Mouse (Mus musculus): Measurements from ENCODE around the gene Shkbp1. TPM values are rescaled to one million over a fixed set of nuclear protein-coding genes. Genes with fewer than 3 reads are reported as not detected.
A peak's percentile ranks its signal among the peaks of the same experiment; 100 is the strongest.

Shkbp1 gene
- polyA plus RNA-seq, 1 experiment from 2014 or later = 24.7 TPM

- ChIA-PET POLR2A (interaction anchor here (0.6 to 1.2 kb wide), 2 partner anchors 9 to 43 kb away, joined by 3 read pairs; no protein-coding TSS in a partner anchor), CTCF (interaction anchor here (1.0 to 2.6 kb wide), 5 partner anchors 8 to 193 kb away, joined by 3 to 10 read pairs (median 5); no protein-coding TSS in a partner anchor)
- DNase-seq (ENCODE audit: low read depth, low spot score) = no peak
- peaks cover 20% of the 10 kb centered on the region for H3K27me3 ChIP-seq
- TF ChIP-seq CTCF (IDR thresholded peaks at IDR 0.05) = no peak
- ATAC-seq = no peak
- in situ Hi-C loops (cut with MboI; ENCODE audit: low pct_unique_long_range_greater_than_20kb) = no loop called here
These were observed 22.4 kb downstream of the Shkbp1 start for GRCm38 (mm10) chr7:27333316-27333941.

GRCm38 (mm10) chr7:27332353-27333199, 23.2 kb downstream of the Shkbp1 start:
- no peak for DNase-seq (ENCODE audit: low read depth, low spot score)
- in situ Hi-C loops (cut with MboI; ENCODE audit: low pct_unique_long_range_greater_than_20kb) = no loop called here
- POLR2A ChIA-PET = interaction anchor here (0.6 to 1.2 kb wide), 2 partner anchors 10 to 43 kb away, joined by 3 read pairs; no protein-coding TSS in a partner anchor
- ATAC-seq = peak; percentile 37
- CTCF ChIA-PET = interaction anchor here (0.6 to 3.3 kb wide), 11 partner anchors 9 to 193 kb away, joined by 3 to 17 read pairs (median 5); partner anchors contain the start of gene Shkbp1
- no peak for TF ChIP-seq CTCF (IDR thresholded peaks at IDR 0.05)
- peaks cover 14% of the 10 kb centered on the region for H3K27me3 ChIP-seq

GRCm38 (mm10) chr7:27331854-27332253, 24.0 kb downstream of the Shkbp1 start:
- ATAC-seq (no peak), DNase-seq (ENCODE audit: low read depth, low spot score) (no peak)

GRCm38 (mm10) chr7:27331541-27331851, 24.3 kb downstream of the Shkbp1 start:
- in situ Hi-C loops (cut with MboI; ENCODE audit: low pct_unique_long_range_greater_than_20kb) = no loop called here
- ChIA-PET CTCF (interaction anchor here (1.1 to 3.3 kb wide), 6 partner anchors 24 to 55 kb away, joined by 3 to 17 read pairs (median 6); partner anchors contain the start of gene Shkbp1), POLR2A (interaction anchor here (1.0 kb wide), 1 partner anchor 24 kb away, joined by 4 read pairs; the partner anchor contains the start of gene Shkbp1)
- peaks cover 3% of the 10 kb centered on the region for H3K27me3 ChIP-seq
- no peak for ATAC-seq
- no peak for TF ChIP-seq CTCF (IDR thresholded peaks at IDR 0.05)
- DNase-seq (ENCODE audit: low read depth, low spot score) = no peak

More at GRCm38 (mm10) chr7:27331854-27332253, 24.0 kb downstream of the Shkbp1 start:
- in situ Hi-C loops (cut with MboI; ENCODE audit: low pct_unique_long_range_greater_than_20kb) = no loop called here
- CTCF ChIA-PET = interaction anchor here (0.9 to 3.3 kb wide), 9 partner anchors 9 to 117 kb away, joined by 3 to 17 read pairs (median 5); partner anchors contain the start of gene Shkbp1
- POLR2A ChIA-PET = no interaction called here
- peaks cover 7% of the 10 kb centered on the region for H3K27me3 ChIP-seq
- no peak for TF ChIP-seq CTCF (IDR thresholded peaks at IDR 0.05)

- no peak for DNase-seq (ENCODE audit: low read depth, low spot score)
- H3K27me3 ChIP-seq = no peaks in the 10 kb centered on the region
- in situ Hi-C loops (cut with MboI; ENCODE audit: low pct_unique_long_range_greater_than_20kb) = no loop called here
- TF ChIP-seq CTCF (IDR thresholded peaks at IDR 0.05) = no peak
- POLR2A ChIA-PET = interaction anchor here (0.6 to 1.0 kb wide), 2 partner anchors 21 to 25 kb away, joined by 3 to 4 read pairs; partner anchors contain the start of gene Shkbp1
- peak; percentile 24 for ATAC-seq
- CTCF ChIA-PET = interaction anchor here (1.1 to 3.3 kb wide), 4 partner anchors 25 to 45 kb away, joined by 3 to 17 read pairs (median 8); no protein-coding TSS in a partner anchor
These were observed 24.9 kb downstream of the Shkbp1 start for GRCm38 (mm10) chr7:27330709-27331540.

- in situ Hi-C loops (cut with MboI; ENCODE audit: low pct_unique_long_range_greater_than_20kb) = no loop called here
- POLR2A ChIA-PET = no interaction called here
- TF ChIP-seq CTCF (IDR thresholded peaks at IDR 0.05) = no peak
- ATAC-seq (no peak), DNase-seq (ENCODE audit: low read depth, low spot score) (no peak)
- CTCF ChIA-PET = interaction anchor here (3.3 kb wide), 1 partner anchor 28 kb away, joined by 17 read pairs; no protein-coding TSS in a partner anchor
- H3K27me3 ChIP-seq = no peaks in the 10 kb centered on the region
These were observed 25.8 kb downstream of the Shkbp1 start for GRCm38 (mm10) chr7:27329981-27330380.

- ChIA-PET CTCF (interaction anchor here (1.1 to 3.3 kb wide), 6 partner anchors 9 to 180 kb away, joined by 3 to 17 read pairs (median 5); no protein-coding TSS in a partner anchor), POLR2A (no interaction called here)
- in situ Hi-C loops (cut with MboI; ENCODE audit: low pct_unique_long_range_greater_than_20kb) = no loop called here
- ATAC-seq (peak; percentile 18), DNase-seq (ENCODE audit: low read depth, low spot score) (no peak)
- TF ChIP-seq CTCF (IDR thresholded peaks at IDR 0.05) = no peak
- no peaks in the 10 kb centered on the region for H3K27me3 ChIP-seq
These were observed 26.4 kb downstream of the Shkbp1 start for GRCm38 (mm10) chr7:27329326-27329947.

- in situ Hi-C loops (cut with MboI; ENCODE audit: low pct_unique_long_range_greater_than_20kb) = no loop called here
- no peak for DNase-seq (ENCODE audit: low read depth, low spot score)
- TF ChIP-seq CTCF (IDR thresholded peaks at IDR 0.05) = no peak
- no peak for ATAC-seq
- no peaks in the 10 kb centered on the region for H3K27me3 ChIP-seq
- CTCF ChIA-PET = interaction anchor here (1.0 to 1.7 kb wide), 7 partner anchors 9 to 180 kb away, joined by 3 to 9 read pairs (median 4); no protein-coding TSS in a partner anchor
- POLR2A ChIA-PET = no interaction called here
These were observed 27.2 kb downstream of the Shkbp1 start for GRCm38 (mm10) chr7:27328648-27329047.

- ATAC-seq (no peak), DNase-seq (ENCODE audit: low read depth, low spot score) (no peak)
- CTCF ChIA-PET = interaction anchor here (1.0 to 1.7 kb wide), 5 partner anchors 21 to 41 kb away, joined by 3 to 9 read pairs (median 4); no protein-coding TSS in a partner anchor
- POLR2A ChIA-PET = no interaction called here
- in situ Hi-C loops (cut with MboI; ENCODE audit: low pct_unique_long_range_greater_than_20kb) = no loop called here
- no peaks in the 10 kb centered on the region for H3K27me3 ChIP-seq
- TF ChIP-seq CTCF (IDR thresholded peaks at IDR 0.05) = no peak
These were observed 27.7 kb downstream of the Shkbp1 start for GRCm38 (mm10) chr7:27328161-27328560.

Measured in Patski (cell line).